Mouse (Mus musculus) NIH3T3 (cell line): ENCODE measurements around the gene Usp39.

Experiments used
- DNase-seq: peaks from one replicate; pipeline ENCODE4 v3.0.0-alpha.2; 2012; ENCODE audit warnings: low read depth

Gene Usp39

DNA sequence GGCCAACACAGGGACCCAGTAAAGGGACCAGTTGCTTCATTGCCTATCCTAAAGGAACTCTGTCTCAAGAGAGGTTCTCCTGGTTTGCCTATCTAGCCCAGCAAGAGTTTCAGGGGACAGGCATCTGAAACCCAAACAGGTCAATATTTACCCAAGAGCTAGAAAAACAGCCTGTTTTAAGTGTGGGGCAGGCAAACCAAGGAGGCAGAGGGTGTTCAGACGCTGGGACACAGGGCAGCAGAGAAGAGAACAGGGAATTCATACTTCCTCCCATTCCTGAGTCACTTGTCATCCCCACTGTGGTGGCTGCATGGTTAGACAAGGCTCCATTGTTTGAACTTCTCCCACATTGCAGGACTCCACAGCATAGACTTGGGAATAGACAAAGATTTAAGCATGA lies 26.6 kb upstream of the Usp39 start:
- DNase-seq = peak; percentile 52

DNA sequence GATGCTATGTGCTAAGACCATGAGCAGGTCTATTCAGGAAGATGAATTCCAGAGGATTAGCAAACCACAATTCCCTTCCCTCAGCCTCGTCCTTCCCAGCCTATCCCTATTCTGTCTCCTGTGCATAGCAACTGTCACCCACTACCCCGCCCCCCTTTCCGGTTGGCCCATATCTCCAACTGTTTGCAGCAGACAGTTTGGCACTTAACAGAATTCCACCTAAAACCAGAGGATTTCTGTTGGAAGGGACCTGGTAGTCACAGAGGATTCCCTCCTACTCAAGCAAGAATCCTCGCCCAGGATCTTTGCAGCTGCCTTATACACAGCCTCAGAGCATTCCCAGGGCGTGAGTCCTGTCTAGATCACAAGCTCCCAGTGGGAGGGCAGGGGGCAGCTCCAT lies 26.2 kb upstream of the Usp39 start:
- peak; percentile 71 for DNase-seq

DNA sequence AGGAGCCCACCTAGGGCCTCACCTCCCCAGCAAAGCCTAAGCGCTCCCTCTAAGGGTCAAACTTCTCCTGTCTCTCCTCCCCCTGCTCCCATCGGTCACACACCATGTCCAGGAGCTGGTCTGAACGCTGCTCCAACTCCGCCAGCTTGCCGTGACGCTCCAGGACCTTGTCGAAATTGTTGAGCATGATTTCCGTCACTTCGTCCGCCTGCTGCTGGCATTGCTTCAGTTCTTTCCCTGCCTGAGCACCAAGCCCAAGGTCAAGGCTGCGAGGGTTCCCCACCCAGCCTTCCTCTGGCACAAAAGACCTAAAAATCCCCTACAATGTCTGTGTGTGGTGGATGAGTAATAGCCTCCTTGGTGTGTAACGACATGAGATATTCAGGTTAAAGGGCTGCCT lies 25.1 kb upstream of the Usp39 start:
- DNase-seq = peak; percentile 55

DNA sequence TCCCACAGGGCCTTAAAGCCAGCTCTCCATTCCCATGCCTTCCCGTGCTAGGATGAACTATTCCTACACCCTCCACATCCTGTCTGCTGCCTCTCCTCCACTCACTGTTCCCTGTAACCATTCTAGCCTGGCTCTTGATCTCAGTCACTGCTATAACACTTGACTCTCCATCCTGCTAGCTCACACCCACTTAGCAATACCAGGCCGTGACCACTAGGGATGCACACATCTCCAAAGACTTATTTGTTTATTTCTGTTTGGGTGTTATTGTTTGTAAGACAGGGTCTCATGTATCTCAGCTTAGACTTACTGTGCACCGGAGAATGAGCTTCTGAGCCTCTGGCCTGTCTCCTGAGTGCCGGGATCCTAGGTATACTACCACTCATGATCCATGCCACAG lies 24.6 kb upstream of the Usp39 start:
- no peak for DNase-seq

DNA sequence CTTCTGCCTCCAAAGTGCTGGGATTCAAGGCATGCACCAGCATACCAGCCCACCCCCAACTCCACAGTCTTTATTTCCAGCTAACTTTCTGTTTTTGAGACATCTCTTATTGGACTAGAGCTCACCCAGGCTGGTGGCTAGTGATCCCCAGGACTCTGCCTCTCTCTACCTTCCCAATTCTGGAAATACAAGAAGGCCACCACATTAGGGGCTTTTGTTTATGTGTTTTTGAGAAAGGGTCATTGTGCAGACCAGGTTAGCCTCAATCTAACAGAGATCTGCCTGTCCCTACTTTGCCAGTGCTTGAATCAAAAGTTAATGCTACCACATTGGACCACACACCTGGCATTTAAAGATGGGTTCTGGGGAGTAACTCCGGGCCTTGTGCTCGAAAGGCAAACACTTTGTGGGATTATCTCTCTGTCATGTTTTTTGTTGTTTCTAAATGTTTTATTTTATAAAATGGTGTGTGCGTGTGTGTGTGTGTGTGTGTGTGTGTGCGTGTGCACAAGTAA lies 22.5 kb upstream of the Usp39 start:
- DNase-seq = no peak

DNA sequence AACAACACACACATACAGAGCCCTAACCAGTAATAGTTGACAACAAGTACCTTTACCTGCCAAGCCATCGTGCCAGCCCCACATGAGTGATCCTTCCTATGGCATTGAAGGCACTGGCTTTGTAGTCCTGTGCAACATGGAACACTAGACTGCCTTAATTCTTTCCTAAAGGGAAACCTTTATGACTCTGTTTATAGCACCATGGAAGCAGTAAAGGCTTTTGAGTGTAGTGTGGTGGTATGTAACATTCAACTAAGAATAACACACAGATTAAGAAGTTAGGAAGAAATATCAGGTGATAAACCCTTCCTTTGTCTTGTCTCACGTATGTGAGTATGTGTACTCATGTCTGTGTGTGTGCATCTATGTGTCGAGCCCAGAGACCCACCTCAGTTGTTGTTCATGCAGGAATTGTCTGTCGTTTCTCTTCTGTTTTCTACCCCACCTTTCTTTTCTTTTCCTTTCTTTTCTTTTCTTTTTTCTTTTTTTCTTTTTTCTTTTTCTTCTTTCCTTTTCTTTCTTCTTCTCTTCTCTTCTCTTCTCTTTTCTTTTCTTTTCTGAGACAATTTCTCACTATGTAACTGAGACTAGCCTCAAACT lies 22.0 kb upstream of the Usp39 start, which contains the start of gene Rnf181:
Gene Rnf181, minus strand, starts transcription at position 113 of the 600 bp plus-strand sequence.
- no peak for DNase-seq

DNA sequence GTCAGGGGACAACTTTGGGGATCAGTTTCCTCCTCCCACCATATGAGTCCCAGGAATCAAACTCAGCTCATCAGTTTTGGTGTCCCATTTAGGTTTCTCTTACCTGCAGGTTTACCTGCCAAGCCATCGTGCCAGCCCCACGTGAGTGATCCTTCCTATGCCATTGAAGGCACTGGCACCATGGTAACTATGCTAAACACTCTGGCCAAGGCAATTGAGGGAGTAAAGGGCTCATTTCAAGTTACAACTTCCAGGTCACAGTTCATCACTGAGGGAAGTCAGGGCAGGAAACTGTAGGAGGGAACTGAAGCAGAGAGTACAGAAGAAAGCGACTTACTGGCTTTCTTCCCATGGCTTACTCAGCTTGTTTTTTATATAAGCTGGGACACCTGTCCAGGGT lies 21.3 kb upstream of the Usp39 start:
- no peak for DNase-seq

DNA sequence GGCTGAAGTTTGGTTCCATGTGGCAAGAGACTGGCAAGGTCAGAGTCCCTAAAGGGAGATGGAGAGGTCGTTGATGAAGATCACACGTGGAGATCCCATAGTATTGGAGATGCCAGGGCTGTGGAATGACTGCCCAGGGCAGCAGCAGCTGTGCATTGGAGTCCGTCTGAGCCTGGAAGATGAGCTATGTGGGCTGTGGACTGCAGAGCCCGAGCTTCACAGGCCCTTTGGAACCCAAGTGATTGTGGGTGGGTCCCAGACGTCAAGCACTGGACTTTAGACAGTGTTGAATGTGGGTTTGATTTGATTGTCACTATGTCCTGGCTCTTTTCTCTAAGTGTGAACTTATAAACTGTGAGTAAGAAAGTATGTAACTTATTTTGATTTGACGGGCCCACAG lies 20.0 kb upstream of the Usp39 start:
- no peak for DNase-seq

DNA sequence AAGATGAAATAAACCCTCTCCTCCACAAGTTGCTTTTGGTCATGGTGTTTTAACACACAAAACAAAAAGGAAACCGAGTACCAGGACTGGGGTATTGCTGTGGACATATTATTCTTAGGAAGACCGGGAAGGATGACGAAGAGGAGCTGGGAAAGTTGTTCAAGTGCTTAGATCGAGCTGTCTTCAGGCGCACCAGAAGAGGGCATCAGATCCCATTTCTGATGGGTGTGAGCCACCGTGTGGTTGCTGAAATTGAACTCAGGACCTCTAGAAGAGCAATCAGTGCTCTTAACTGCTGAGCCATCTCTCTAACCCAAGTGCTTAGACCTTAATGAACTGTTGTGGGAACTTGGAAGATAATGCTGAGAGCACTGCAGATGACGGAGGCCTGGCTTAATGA lies 19.0 kb upstream of the Usp39 start:
- DNase-seq = peak; percentile 49

DNA sequence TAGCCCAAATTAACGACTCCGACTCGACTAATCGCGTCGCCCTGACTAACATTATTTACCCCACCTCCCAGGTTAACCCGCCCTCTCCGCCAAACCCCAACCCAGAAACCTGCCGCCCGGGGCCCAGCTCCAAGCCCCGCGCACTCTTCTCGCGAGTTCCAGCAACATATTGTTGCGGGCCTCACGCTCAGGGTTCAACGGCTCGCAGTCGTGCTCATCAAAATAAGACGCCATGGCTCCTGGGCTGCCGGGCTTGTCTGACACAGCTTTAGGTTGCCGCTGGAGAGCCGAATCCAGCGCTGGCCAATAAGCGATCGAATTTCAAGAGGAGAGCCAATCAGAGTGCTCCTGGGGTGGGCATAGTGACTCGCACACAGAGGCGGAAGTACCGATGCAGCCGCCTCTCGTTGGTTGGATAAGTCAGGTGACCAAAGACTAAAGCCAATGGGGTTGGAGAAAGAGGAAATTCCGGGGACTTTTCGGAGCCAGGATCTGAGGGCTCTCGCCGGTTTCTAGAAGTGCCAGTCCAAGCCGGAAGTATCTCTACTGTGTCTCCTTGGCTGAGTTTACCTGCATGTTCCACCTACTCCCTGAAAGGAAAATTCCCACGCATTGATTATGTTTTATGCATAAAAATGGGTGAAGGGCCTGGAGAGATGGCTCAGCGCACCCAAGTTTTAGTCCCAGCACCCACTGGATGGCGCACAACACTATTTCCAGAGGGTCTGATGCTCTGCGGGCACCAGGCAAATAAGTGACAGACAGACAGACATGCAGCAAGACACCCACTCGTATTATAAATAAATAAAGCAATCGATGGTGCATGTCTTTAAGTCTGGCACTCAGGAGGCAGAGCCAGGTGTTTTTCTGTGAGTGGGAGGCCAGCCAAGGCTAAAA lies 17.4 kb upstream of the Usp39 start:
- DNase-seq = peak; percentile 98

DNA sequence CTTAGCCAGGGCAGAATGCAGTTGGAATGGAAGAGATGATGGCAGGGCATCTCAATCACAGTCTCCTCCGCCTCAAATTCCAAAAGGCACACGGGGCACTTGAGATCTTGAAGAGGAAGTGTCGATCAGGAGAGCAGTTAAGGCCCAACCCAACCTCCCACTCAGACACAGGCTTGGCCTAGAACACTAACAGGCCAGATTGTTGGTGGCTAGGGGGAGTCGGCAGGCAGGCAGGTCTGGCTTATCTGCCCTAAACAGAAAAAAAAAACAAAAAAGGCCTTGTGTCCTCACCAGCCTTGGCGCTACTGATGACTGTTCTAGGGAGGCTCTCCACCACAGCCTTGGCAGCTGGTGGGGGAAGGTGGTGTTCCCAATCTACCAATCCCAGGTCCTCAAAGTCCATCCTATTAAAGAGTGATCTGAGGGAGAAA lies 16.2 kb upstream of the Usp39 start:
- DNase-seq = no peak

DNA sequence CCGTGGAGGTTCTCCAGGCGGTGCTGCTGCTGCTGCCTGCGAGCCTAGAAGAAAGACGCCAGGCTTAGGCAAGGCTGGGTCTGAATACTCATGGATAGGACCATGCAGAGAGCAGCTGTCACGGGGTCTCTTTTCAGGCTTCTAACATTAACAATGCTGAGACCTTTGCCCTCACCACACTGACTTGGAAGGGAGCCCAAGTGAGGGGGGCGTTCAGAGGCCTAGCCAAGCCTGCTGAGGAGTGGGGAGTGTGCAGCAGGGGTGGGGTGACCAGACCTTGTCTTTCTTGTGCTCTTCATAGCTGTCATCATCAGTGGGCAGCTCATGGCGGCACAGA lies 15.6 kb upstream of the Usp39 start:
- DNase-seq = no peak

DNA sequence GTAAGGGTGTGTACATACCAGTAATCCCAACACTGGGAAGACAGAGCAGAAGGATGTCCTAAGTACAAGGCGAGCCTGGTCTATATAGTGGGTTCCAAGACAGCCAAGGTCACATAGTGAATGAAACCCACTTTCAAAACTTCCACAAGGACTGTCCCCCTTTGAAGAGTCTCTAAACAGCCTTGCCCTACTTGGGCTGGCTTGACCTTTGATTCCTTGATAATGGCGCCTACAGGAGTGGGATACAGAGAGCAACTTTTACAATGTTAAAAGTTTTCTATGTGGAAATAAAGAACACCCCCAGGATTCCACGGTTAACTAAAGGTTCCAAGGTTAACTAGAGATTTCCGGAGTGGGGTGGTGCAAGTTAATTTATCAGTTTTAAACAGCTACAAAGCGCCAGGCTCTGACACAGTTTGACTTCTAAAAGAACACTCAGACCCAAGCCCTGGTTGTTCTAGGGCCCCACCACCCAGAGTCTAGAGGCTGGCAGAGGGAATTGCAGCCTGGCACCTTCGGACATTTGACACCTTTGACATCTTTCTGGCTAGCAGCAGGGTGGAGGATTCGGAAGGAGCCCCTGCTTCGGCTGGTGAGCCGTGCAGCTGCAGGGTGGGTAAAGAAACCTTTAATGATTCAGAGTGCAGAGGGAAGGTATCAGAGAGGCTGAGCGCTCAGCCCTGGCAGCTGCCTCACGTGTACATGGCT lies 15.1 kb upstream of the Usp39 start:
- no peak for DNase-seq

DNA sequence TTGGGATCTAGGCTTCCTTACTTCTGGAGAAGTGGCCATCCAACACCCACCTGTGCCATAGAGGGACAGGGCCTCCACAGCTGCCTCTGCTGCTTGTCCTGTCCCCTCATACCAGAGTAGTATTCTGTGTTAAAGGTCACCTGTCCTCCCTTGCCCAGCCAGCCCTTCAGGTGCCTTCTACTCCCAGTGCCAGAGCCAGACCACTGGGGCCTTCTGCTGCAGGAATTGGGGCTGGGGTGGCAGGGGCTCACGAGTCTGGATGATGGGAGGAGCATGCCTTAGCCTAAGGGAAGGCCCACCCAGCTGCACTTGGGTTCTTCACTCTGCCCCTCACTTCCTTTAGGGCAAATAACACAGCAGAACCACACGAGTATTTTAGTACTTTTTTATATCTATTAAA lies 14.4 kb upstream of the Usp39 start:
- no peak for DNase-seq

DNA sequence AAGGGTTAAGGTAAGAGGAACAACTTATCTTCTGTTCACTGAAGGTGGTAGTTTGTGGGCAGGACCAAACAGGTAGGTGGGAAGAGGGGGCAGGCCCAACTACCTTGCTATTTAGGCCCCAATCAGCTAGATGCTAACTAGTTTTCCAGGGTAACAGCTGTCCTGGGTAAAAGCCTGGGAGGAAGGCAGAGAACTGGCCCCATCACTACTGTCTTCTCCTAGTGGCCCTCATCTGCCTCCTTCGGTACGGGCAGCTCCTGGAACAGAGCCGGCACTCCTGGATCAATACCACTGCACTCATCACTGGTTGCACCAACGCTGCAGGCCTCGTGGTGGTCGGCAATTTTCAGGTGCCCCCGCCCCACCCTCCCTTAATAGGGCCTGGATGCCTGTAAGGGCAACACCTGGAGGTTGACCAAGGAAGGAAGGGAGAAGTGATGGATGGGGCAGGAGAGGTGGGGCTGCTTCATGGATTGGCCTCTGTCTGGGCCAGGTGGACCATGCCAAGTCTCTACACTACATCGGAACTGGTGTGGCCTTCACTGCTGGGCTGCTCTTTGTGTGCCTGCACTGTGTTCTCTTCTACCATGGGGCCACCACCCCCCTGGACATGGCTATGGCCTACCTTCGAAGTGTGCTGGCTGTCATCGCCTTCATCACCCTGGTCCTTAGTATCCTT lies 13.2 kb upstream of the Usp39 start:
- DNase-seq = no peak

DNA sequence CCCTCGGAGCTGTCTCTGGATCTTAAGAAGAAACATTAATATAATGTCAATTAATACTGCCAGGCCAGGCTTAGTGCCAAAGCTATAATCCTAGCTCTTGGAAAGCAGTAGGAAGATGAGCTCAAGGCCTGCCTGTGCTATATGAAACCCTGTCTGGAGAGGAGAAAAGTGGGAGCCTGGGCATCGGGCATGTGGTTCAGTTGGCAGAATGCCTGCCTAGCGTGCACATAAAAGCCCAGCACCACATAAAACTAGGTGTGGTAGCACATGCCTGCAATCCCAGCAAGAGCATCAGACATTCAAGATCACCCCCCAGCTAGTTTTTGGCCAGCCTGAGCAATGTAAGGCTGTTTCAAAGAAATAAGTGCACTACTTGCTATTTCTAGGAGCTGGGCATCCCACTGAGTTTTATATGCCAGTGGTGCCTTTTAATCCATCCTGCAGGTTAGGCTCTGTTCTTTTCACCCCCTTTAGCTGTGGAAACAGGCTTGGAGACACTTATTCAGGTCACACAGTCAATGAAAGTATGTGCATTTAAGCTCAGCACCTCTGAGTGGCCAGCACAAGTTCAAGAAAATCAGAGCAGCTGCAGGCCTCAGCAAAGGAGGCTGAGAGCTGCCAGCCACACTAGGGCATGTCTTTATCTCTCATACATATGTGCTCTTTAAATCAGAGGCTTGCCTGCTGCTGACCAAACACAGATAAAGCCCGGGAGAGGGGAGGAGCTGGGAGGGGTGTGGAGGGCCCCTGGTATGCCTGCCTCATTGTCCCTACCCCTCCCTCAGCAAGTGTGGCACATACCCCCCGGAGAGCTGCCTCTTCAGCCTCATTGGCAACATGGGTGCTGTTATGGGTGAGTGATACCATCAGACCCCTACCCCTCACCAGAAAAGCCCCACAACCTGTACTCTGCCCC lies 12.4 kb upstream of the Usp39 start:
- DNase-seq = no peak

DNA sequence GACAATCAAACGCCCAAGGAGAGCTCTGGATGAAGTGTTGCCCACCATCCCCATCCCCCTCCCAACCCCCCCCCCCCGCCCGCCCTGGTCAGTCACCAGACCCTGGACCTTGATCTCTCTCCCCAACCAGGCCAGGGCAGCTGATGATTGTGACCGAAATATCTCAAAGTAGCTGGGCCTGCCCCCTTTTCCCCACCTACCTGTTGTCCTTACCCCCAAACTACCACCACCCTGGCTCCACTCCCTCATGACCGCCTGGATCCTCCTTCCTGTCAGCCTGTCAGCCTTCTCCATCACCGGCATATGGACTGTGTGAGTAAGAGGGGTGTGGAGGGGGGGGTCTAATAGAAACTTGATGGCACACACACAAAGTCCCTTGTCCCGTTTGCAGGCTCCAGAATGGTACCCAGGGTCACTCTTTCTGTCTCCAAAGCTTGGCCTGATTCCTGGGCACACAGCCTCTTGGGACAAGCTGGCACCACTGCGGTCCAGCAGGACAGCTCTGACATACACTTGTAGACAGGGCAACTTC lies 11.1 kb upstream of the Usp39 start:
- DNase-seq = no peak

DNA sequence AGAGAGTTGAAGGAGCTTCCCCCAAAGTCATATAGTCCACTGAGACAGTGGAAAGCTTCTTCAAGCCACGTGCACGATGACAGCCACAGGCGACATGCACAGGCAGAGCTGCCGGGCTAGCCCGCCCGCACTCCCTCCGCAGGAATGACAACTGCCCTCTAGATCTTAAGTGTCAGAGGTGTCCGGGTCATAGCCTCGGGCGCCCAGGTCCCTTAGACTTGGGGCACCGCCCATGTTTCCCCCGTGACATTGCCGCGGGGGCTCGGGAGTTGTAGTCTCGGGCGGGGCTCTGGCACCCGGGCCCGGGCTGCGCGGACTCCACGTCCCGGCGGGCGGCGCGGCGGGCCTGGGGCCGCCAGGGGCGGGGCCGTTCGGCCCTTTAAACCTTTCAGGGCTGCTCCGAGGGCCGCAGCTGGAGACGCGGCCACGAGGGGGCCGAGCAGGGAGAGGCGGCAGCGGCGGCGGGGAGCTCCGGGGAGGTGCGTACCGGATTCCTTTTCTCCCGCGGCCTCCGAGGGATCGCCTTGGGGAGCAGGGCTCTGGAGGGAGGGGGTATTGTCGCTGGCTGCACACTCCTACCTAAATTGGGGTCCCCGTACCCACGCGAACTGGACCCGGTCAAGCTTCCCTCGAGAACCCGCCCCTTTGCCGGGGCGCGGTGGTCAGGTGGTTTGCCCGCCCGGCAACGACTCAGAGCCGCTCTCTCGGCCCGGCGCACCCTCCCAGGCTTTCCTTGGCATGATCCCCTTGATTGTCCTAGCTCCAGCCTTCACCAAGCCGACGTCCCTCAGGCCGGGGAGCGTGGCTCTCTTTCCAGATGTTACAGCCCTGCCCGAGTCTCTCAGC lies 10.3 kb upstream of the Usp39 start, which contains the start of gene Tmem150a:
Gene Tmem150a, plus strand, starts transcription at position 382 of the 846 bp plus-strand sequence.
- DNase-seq = peak; percentile 90

DNA sequence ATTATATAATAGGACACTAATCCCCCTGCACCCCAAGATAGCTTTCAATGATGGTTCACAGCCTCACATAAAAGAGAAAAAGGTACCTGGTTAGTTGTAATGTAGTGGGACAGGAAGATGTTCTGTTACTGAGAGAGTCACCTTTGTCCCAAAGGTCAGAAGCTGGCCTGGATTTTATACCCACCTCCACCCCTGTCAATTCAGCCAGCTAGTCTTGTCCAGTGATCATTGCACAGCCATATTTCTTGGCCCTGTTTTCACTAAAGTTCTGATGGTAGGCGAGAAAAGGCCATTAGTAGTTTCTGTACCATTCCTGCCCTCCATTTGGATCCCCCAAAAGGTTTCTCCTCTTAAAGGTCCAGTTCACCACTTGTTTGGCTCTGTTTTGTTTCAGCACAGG lies 9.0 kb upstream of the Usp39 start:
- DNase-seq = no peak
